Mouse (Mus musculus): ENCODE data around the gene Tedc1.

Gene Tedc1

DNA sequence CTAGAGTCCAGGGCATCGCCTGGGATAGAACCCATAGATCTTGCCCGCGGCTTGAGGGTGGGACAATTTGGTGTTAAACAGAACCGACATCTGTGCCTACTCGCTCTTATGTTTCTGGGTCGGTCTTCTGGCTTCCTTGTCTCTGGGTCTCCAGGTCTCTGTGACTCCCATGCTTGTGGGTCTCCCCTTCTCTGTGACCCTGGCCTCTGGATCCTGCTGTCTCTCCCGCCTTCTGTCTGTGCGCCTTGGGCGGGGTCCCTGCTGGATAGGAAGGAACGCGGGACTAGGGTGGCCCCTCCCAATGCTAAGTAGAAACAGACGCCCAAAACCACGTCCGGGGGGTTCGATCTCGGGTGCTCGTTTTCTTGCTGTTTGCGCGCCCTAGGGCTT lies 4.0 kb upstream of the Tedc1 start:
- DNase-seq (ENCODE audit: extremely low spot score, low read depth, low spot score): no peak

DNA sequence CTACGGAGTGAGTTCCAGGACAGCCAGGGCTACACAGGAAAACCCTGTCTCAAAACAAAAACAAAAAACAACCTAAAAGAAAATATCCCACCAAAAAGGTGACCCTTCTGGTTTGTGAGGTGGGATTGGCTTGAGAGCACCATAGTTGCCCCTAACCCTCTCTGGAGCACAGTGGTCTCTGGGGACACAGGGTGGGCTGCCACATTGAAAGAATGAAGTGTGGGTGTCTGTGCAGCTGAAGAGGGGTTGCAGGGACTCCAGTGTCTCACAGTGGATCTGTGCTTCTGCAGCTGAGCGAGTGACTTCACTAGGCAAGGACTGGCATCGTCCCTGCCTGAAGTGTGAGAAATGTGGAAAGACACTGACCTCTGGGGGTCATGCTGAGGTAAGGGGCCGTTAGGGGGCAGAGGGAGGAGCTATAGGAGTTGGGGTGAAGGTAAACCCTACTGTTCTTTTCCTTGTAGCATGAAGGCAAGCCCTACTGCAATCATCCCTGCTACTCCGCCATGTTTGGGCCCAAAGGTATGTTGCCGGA lies 3.2 kb upstream of the Tedc1 start:
- no peak for DNase-seq (ENCODE audit: extremely low spot score, low read depth, low spot score)

DNA sequence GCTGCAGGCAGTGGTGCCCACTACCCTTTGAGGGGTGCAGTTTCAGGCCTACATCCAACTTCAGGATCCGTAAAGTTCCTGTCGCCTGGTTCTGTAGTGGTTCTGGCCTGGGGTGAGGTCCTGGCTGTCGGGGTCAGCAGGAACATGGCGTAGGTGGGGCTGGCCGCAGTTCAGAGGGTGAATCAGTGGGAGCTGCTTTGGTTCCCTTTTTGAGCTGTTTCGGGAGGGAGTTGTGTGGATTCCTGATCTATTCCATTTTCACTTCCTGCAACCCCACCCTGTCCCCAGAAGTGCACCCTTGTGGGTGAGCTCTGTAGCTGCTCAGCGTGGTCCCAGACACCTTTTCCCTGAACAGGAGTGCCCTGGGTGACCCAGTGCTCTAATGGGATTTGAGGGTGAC lies 2.2 kb upstream of the Tedc1 start:
- DNase-seq (ENCODE audit: extremely low spot score, low read depth, low spot score): no peak

DNA sequence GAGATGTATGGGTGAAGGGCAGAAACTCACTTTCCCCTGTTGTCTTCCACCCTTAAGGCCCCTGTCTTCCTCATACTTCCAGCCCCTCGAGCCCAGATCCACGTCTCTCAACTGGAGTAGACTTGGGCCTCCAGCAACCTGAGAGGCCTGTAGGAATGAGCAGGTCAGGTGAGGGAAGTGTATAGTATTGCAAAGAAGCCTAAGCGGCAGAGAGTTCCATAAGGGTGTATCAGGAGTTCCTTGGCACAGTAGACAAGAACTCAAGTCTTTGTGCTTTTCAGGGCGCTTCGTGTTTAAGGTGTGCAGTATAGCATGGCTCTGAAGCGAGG lies 1.5 kb upstream of the Tedc1 start:
- DNase-seq (ENCODE audit: extremely low spot score, low read depth, low spot score): no peak

DNA sequence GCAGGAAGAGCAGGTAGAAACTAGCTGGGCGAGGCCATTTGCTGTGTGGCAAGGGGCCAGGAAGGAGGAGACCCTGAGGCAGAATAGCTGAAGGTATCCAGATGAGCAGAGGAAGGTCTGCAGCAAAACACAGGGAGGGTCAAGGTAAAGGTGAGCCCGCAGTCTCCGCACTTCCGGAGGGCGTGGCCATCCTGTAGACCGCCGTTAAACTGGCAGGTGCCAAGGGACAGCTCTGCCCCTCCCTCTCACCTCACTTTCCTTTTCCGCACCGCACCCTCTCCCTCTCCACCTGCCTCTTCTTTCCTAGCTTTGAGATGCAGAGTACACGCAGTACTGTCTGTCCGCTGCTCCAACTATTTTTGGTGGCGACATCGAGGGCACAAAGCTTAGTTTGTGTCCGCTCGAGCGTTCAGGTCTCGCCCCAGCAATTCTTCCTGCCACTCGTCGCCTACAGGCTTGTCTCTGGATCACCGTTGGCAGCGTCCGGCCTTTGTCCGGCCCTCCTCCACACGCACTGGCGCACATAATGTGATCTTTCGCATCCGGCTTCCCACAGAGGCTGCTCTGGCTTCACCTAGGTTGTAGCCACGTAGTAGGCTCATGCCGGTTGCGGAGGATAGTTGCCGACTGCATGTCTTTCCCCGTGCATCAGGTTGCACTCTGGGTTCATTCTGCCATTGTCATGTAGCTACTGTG lies 997 bp upstream of the Tedc1 start:
- no peak for DNase-seq (ENCODE audit: extremely low spot score, low read depth, low spot score)

- no peak for DNase-seq (ENCODE audit: extremely low spot score, low read depth, low spot score)
Observed at GRCm38 (mm10) chr12:113156540-113156929, 314 bp downstream of the Tedc1 start.

GRCm38 (mm10) chr12:113157002-113157401 lies 781 bp downstream of the Tedc1 start:
- no peak for DNase-seq (ENCODE audit: extremely low spot score, low read depth, low spot score)

DNA sequence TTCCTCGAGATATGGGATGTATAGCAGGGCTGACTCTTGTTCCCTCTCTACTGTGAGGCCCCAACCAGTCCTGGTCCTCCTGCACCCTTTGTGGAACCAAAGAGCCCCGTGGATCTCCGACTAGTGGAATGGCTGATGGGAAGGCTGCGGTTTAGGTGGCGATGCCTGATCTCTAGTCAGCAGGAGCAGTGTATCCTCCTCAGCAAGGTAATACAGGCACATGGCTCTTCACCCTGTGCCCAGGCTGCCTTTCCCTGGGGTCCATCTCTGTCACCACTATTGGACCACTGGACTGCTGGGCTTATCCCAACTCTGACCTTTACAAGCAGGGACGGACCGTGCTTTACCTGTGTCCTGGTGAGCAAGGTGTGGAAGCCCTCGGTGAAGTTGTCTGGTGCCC lies 1.3 kb downstream of the Tedc1 start:
- DNase-seq (ENCODE audit: extremely low spot score, low read depth, low spot score): no peak

- no peak for DNase-seq (ENCODE audit: extremely low spot score, low read depth, low spot score)
Observed at GRCm38 (mm10) chr12:113157971-113158370, 1.8 kb downstream of the Tedc1 start.

- no peak for DNase-seq (ENCODE audit: extremely low spot score, low read depth, low spot score)
Observed at GRCm38 (mm10) chr12:113163561-113164006, 7.4 kb downstream of the Tedc1 start.

DNA sequence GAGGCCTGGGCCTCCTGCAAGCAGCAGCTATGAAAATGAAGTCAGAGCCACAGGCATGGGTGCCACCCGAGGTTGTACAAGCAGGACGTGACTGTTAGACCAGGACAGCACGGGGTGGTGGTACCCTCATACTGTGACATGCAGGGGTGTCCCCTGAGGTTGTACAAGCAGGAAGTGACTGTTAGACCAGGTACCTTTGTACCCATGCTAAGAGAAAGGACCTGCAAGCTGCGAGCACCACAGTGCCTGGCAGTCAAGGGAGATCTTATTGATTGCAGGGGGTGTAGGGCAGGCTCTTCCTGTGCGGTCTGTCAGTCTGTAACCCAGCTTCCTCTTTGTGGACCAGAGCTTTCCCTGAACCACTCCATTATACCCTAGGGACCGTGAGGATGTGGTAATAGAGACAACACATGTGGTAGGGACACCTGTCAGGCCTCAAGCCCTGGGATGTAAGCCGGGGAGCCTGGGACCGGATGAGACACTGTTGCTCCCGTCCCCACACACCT lies 11.9 kb downstream of the Tedc1 start:
- DNase-seq (ENCODE audit: extremely low spot score, low read depth, low spot score): no peak

- DNase-seq (ENCODE audit: extremely low spot score, low read depth, low spot score): no peak
Observed at GRCm38 (mm10) chr12:113176960-113177725, 20.9 kb downstream of the Tedc1 start.

DNA sequence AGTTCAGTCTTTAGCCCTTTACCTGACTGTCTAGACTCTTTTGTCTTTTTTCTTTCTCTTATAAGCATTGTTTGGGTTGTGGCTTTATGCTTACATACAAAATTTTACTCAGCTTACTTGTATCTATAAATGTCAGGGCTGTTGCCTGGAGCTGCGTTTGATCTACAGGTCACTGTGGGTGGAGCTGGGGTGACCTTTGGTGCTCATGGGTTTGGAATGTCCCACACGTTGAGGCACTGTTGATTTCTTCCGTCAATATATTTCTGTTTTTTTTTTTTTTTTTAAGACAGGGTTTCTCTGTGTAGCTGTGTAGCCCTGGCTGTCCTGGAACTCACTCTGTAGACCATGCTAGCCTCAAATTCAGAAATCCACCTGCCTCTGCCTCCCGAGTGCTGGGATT lies 24.8 kb downstream of the Tedc1 start:
- no peak for DNase-seq (ENCODE audit: extremely low spot score, low read depth, low spot score)

GRCm38 (mm10) chr12:113184945-113185344 lies 28.7 kb downstream of the Tedc1 start:
- no peak for DNase-seq (ENCODE audit: extremely low spot score, low read depth, low spot score)

GRCm38 (mm10) chr12:113185442-113186291 lies 29.4 kb downstream of the Tedc1 start, which contains the start of gene Tmem121:
Gene Tmem121, plus strand, starts transcription at chr12:113185930.
- no peak for DNase-seq (ENCODE audit: extremely low spot score, low read depth, low spot score)

DNA sequence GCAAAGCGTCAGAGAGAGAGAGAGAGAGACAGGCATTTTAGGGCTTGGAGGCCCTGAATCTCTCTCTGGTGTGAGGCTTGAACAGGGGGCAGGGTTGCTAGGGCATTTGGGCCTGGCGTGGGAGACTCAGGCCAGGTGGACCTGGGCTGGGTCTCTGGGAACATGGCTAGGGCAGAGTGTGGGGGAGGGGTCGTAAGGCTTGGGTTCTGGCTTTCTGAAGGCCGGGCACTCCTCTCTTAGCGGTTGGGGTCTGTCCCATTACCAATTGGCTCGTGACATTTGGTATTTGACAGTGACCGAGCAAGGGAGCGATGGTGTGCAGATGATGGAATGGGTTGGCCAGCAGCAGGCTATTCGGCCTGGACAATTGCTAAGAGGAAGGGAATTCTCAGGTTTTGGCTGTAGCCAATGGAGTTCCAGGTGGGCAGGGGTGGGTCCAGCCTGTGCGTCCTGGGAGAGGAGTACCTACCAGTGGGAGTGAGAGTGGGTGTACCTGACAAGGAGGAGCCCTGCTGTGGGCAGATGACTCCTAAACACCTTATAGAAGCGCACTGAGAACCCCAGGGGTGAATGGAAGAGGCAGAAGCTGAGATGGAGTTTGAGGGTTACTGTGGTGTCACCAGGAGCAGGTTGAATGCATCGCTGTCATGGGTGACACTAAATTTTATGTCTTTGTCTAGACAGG lies 30.2 kb downstream of the Tedc1 start:
- DNase-seq (ENCODE audit: extremely low spot score, low read depth, low spot score): no peak

GRCm38 (mm10) chr12:113187011-113187375 lies 30.8 kb downstream of the Tedc1 start:
- DNase-seq (ENCODE audit: extremely low spot score, low read depth, low spot score): no peak

DNA sequence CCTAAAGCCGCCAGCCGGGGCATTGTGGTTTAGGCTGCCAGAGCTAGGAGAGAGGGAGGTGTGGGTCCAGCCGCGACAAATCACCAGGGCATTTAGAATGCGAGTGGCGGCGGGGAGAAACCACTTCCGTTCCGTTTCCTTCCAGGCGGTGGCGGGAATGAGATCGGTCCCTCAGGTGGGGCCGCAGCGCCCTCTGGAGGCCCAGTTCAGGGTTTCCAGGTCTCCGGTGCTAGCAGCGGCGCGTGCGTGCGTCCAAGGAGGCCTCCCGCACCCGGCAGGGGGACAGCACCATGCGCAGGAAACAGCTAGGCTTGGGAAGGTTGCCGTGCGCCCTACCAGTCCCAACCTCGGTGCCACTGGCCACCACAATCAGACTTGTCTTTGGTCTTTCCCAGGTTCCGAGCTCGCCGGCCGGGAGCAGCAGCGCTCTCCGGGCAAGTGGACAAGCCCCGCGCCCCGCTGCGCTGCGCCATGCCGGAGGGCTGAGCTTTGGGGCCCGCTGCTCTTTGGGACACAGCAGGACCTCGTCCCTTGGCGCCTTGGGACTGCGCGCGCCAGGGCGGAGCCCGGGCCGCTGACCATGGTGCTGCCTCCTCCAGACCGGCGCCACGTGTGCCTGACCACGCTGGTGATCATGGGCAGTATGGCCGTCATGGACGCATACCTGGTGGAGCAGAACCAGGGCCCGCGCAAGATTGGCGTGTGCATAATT lies 31.5 kb downstream of the Tedc1 start:
- peak; percentile 42 for DNase-seq (ENCODE audit: extremely low spot score, low read depth, low spot score)

DNA sequence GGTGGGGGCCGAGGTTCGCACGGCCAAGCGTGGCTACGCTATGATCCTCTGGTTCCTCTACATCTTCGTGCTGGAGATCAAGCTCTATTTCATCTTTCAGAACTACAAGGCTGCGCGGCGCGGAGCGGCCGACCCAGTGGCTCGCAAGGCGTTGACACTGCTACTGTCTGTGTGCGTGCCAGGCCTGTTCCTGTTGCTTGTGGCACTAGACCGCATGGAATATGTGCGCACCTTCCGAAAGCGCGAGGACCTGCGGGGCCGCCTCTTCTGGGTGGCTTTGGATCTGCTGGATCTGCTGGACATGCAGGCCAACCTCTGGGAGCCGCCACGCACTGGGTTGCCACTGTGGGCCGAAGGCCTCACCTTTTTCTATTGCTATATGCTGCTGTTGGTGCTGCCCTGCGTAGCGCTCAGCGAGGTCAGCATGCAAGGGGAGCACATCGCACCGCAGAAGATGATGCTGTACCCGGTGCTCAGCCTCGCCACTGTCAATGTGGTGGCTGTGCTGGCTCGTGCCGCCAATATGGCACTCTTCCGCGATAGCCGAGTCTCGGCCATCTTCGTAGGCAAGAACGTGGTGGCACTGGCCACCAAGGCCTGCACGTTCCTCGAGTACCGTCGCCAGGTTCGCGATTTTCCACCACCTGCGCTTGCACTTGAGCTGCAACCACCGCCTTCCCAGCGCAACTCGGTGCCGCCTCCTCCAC lies 32.3 kb downstream of the Tedc1 start:
- DNase-seq (ENCODE audit: extremely low spot score, low read depth, low spot score): no peak
